Mouse (Mus musculus) lung, adult 2 months (tissue): ENCODE results near the gene Osbpl8.

Experiments used
- CTCF ChIP-seq: fragments of 200-500 bp; IDR thresholded peaks from 2 replicates; pipeline ENCODE4 v1.5.1; 2011; ENCODE audit warnings: mild to moderate bottlenecking, low read length, control low read depth; ENCODE audit not compliant: insufficient read depth
- POLR2A ChIP-seq: fragments of 200-500 bp; IDR thresholded peaks from 2 replicates; pipeline ENCODE4 v1.6.1; 2011; ENCODE audit warnings: low read depth, mild to moderate bottlenecking, control low read depth, low read length, borderline replicate concordance; ENCODE audit errors: extremely low read depth

- TF ChIP-seq CTCF = no peak
- TF ChIP-seq POLR2A = no peak
Measured at GRCm38 (mm10) chr10:111163025-111163424, 1.5 kb upstream of the Osbpl8 start.
